Mouse (Mus musculus): ENCODE data around the gene Ube4b. TPM values are rescaled to one million over a fixed set of nuclear protein-coding genes. Genes with fewer than 3 reads are reported as not detected.

Gene Ube4b
- total RNA-seq, 1 experiment from 2014 or later = 37.1 TPM

GRCm38 (mm10) chr4:149404640-149405465 is 21.7 kb downstream of the Ube4b start:
- no peak for ATAC-seq (replicated peaks in 1 of 2; ENCODE audit: insufficient read depth in 1 of 2, low FRiP score in 2 of 2, low TSS enrichment in 1 of 2, low read depth in 1 of 2, poor library complexity in 2 of 2, severe bottlenecking in 2 of 2)

DNA sequence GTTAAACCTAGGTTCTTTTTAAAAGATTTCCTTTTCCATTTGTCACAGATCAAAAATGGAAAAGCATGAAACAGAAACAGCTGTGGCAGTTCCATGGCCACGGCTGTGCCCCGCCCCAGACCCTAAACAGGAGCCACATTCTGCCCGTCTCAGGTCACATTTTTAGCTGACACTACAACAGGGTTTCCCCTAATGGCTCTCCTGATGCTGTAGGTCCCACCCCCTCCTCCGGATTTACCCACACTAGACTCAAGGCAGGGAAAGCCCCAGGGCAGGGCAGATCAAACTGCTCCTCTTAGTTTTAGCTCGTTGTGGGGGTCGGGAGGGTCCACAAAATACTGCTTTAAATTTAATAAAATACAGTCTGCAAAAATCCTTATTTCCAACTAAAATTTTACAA is 23.5 kb downstream of the Ube4b start:
- no peak for ATAC-seq (replicated peaks in 1 of 2; ENCODE audit: insufficient read depth in 1 of 2, low FRiP score in 2 of 2, low TSS enrichment in 1 of 2, low read depth in 1 of 2, poor library complexity in 2 of 2, severe bottlenecking in 2 of 2)

- no peak for ATAC-seq (replicated peaks in 1 of 2; ENCODE audit: insufficient read depth in 1 of 2, low FRiP score in 2 of 2, low TSS enrichment in 1 of 2, low read depth in 1 of 2, poor library complexity in 2 of 2, severe bottlenecking in 2 of 2)
These were observed 25.0 kb downstream of the Ube4b start for GRCm38 (mm10) chr4:149401591-149401982.

DNA sequence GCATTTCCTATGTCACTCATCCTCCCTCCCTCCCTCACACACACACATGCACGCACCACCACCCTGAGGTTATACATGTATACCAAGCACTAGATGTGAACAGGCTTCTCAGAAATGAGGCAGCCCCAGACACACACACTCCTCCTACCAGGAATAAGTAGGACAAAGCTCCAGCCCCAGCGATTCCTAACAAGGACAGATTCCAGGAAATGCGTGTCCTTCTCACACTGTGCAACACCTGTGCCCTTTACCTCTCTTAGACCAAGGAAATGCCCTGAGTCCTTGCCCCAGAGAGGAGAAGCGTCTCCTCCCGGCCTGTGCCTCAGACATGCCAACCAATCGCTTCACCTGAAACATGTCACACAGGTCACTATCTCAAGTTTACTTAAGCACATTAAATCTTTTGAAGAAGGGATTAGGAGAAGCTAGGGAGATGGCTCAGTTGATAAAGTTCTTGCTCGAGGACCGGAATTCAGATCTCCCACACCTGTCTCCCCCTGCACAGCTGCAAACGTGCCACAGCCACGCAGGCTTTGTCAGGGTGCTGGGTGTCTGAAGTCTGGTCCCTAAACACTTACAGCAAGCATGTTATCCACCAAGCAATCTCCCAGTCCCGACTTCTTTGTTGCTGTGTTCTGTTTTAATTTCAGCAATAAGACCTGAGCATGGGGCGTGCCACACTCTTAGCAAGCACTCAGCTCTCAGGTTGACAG is 25.5 kb downstream of the Ube4b start:
- no peak for ATAC-seq (replicated peaks in 1 of 2; ENCODE audit: insufficient read depth in 1 of 2, low FRiP score in 2 of 2, low TSS enrichment in 1 of 2, low read depth in 1 of 2, poor library complexity in 2 of 2, severe bottlenecking in 2 of 2)

GRCm38 (mm10) chr4:149399331-149399910 is 27.1 kb downstream of the Ube4b start:
- peak in 1 of 2 experiments; percentile 32; a peak in 1 of 4 replicates for ATAC-seq (replicated peaks in 1 of 2; ENCODE audit: insufficient read depth in 1 of 2, low FRiP score in 2 of 2, low TSS enrichment in 1 of 2, low read depth in 1 of 2, poor library complexity in 2 of 2, severe bottlenecking in 2 of 2)

DNA sequence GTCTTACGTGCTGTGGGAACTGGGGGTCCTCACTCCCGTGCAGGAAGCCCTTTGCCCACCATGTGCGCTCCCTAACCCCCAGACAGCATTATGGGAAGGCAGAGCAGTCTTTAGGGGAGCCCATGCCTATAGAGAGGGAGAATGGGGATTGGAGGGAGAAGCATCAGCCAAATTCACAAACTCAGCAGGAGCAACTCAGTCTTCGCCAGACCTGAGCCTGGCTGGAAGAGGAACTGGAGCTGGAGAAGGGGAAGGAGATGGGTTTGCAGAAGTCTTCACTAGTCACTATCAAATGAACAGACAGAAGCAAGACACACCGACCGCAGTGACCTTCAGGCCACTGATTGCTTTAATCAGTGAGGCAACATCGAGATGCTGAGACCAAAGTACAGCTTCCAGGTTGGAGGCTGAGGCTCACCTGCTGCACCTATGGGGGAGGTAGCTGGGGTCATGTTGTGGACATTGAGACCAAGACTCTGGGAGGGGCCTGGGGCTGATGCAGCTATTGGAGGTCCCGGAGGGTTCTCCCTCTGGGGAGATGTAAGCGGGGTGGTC is 28.3 kb downstream of the Ube4b start:
- ATAC-seq (replicated peaks in 1 of 2; ENCODE audit: insufficient read depth in 1 of 2, low FRiP score in 2 of 2, low TSS enrichment in 1 of 2, low read depth in 1 of 2, poor library complexity in 2 of 2, severe bottlenecking in 2 of 2) = no peak

GRCm38 (mm10) chr4:149396433-149397306 is 29.9 kb downstream of the Ube4b start:
- ATAC-seq (replicated peaks in 1 of 2; ENCODE audit: insufficient read depth in 1 of 2, low FRiP score in 2 of 2, low TSS enrichment in 1 of 2, low read depth in 1 of 2, poor library complexity in 2 of 2, severe bottlenecking in 2 of 2) = no peak

GRCm38 (mm10) chr4:149395581-149395980 is 31.0 kb downstream of the Ube4b start:
- ATAC-seq (replicated peaks in 1 of 2; ENCODE audit: insufficient read depth in 1 of 2, low FRiP score in 2 of 2, low TSS enrichment in 1 of 2, low read depth in 1 of 2, poor library complexity in 2 of 2, severe bottlenecking in 2 of 2) = no peak

- ATAC-seq (replicated peaks in 1 of 2; ENCODE audit: insufficient read depth in 1 of 2, low FRiP score in 2 of 2, low TSS enrichment in 1 of 2, low read depth in 1 of 2, poor library complexity in 2 of 2, severe bottlenecking in 2 of 2) = no peak
These were observed 32.3 kb downstream of the Ube4b start for GRCm38 (mm10) chr4:149394292-149394691.

- ATAC-seq (replicated peaks in 1 of 2; ENCODE audit: insufficient read depth in 1 of 2, low FRiP score in 2 of 2, low TSS enrichment in 1 of 2, low read depth in 1 of 2, poor library complexity in 2 of 2, severe bottlenecking in 2 of 2) = no peak
These were observed 33.1 kb downstream of the Ube4b start for GRCm38 (mm10) chr4:149393311-149393995.

DNA sequence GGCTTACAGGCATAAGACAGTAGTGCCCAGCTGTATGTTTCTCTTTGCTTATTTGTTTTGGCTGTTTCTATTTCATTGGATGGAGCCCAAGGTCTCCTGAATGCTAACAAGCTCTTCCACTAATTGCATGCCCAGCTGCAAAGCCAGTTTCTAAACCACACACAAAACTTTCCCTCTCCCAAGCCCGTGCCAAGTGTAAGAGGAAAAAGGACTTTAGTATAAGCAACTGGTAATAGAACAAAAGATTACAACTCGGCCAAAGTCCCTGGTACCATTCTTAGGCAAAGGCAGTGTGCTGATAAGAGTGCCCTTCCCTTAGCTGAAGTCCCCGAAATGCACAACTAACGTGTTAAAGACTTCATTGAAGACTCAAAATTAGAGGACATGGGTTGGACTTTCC is 34.2 kb downstream of the Ube4b start:
- ATAC-seq (replicated peaks in 1 of 2; ENCODE audit: insufficient read depth in 1 of 2, low FRiP score in 2 of 2, low TSS enrichment in 1 of 2, low read depth in 1 of 2, poor library complexity in 2 of 2, severe bottlenecking in 2 of 2) = no peak

DNA sequence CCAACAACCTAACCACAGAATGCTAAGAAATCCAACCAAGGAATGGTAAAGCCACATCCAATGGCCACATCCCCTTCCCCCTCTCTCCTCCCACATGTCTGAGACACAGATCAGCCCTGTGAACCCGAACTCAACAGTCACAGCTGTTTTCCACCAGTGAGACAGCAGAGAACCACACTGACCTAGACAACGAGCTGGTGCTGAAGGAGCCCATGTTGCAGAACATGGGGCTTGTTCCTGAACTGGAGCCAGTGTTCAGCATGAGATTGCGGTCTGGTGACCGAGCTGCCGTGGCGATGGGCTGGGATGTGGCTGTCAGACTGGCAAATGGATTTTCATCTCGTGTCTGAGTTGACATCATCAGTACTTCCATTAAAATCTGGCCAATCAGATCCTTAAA is 45.5 kb downstream of the Ube4b start:
- no peak for ATAC-seq (replicated peaks in 1 of 2; ENCODE audit: insufficient read depth in 1 of 2, low FRiP score in 2 of 2, low TSS enrichment in 1 of 2, low read depth in 1 of 2, poor library complexity in 2 of 2, severe bottlenecking in 2 of 2)

- ATAC-seq (replicated peaks in 1 of 2; ENCODE audit: insufficient read depth in 1 of 2, low FRiP score in 2 of 2, low TSS enrichment in 1 of 2, low read depth in 1 of 2, poor library complexity in 2 of 2, severe bottlenecking in 2 of 2) = no peak
These were observed 46.7 kb downstream of the Ube4b start for GRCm38 (mm10) chr4:149379881-149380280.

DNA sequence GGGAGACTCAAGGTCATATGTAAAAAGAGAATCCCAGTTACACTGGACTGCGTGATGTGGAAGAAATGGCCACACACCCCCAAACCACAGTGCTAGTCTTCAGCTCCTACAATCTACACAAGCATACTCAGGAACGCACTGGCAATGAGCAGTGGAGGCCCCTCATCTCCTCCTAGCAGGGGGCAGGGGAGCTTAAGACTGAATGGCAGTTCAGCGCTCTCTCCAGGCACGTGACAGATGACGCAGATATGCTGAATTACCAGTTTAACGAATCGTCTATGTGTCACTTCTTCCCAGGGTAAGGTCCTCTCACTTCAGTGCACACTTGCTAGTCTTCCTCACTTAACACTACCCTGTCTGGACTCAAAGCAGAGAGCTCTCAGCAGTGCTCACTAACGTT is 47.7 kb downstream of the Ube4b start:
- ATAC-seq (replicated peaks in 1 of 2; ENCODE audit: insufficient read depth in 1 of 2, low FRiP score in 2 of 2, low TSS enrichment in 1 of 2, low read depth in 1 of 2, poor library complexity in 2 of 2, severe bottlenecking in 2 of 2) = no peak

GRCm38 (mm10) chr4:149376034-149376433 is 50.5 kb downstream of the Ube4b start:
- no peak for ATAC-seq (replicated peaks in 1 of 2; ENCODE audit: insufficient read depth in 1 of 2, low FRiP score in 2 of 2, low TSS enrichment in 1 of 2, low read depth in 1 of 2, poor library complexity in 2 of 2, severe bottlenecking in 2 of 2)

GRCm38 (mm10) chr4:149374662-149375061 is 51.9 kb downstream of the Ube4b start:
- no peak for ATAC-seq (replicated peaks in 1 of 2; ENCODE audit: insufficient read depth in 1 of 2, low FRiP score in 2 of 2, low TSS enrichment in 1 of 2, low read depth in 1 of 2, poor library complexity in 2 of 2, severe bottlenecking in 2 of 2)

- no peak for ATAC-seq (replicated peaks in 1 of 2; ENCODE audit: insufficient read depth in 1 of 2, low FRiP score in 2 of 2, low TSS enrichment in 1 of 2, low read depth in 1 of 2, poor library complexity in 2 of 2, severe bottlenecking in 2 of 2)
These were observed 52.6 kb downstream of the Ube4b start for GRCm38 (mm10) chr4:149373927-149374326.
